Mouse (Mus musculus): ENCODE measurements around the gene Ubfd1. TPM values are rescaled to one million over a fixed set of nuclear protein-coding genes. Genes with fewer than 3 reads are reported as not detected.
A peak's percentile ranks its signal among the peaks of the same experiment; 100 is the strongest.

Ubfd1 gene
- polyA plus RNA-seq, 1 experiment from 2014 or later, result 65.2 TPM

DNA sequence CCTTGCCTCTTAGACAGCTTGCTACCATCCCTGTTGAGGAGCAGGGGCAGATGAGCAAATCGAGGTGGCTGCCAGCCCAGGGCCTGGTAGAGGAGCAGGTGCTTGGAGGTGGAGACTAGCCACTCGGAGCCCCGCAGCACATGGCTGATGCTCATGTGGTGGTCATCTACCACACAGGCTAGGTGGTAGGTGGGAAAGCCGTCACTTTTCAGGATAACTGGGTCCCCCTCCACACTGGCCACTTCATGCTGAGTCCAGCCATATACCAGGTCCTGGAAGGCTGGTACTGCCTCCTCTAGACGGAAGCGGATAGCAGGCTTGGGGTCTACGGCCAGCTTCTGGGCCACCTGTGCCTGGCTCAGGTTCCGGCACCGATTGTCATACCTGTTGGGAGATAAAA is 18.8 kb upstream of the Ubfd1 start:
- WGBS, result 95% methylated on average over 9 of the region's 9 CpGs
- no peaks in the 10 kb centered on the region for H3K9me3 ChIP-seq
- no peak overlapping the region for H3K9ac ChIP-seq (replicated peaks)
- no peaks in the 10 kb centered on the region for H3K4me1 ChIP-seq
- H3K4me2 ChIP-seq (replicated peaks), result no peak overlapping the region
- H3K36me3 ChIP-seq, result peaks cover 30% of the 10 kb centered on the region
- no peak overlapping the region for H3K4me3 ChIP-seq
- no peak for ATAC-seq (replicated peaks)
- no peak overlapping the region for H3K27ac ChIP-seq (replicated peaks)
- no peaks in the 10 kb centered on the region for H3K27me3 ChIP-seq

DNA sequence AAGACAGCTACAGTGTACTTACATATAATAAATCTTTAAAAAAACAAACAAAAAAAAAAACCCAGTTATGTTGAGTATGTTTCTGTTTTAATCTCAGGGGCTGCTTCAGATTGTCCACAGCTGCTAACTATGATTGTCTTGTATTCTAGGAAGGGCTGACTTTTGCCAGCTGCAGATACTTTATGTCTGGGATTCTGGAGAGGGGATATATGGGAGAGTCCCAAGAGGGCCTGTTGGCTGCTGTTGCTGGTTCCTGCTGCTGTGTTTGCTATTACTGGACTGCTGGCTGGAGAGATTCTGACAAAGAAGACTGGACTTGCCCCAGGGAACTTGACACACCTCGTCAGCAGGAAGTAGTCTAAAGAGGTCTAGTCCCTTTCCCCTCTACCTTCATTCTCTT is 16.1 kb upstream of the Ubfd1 start:
- Histone ChIP-seq H3K27me3 (no peaks in the 10 kb centered on the region), H3K36me3 (peaks cover 35% of the 10 kb centered on the region), H3K27ac (replicated peaks) (no peak overlapping the region), H3K9ac (replicated peaks) (no peak overlapping the region), H3K4me2 (replicated peaks) (no peak overlapping the region), H3K4me3 (no peak overlapping the region), H3K9me3 (no peaks in the 10 kb centered on the region), H3K4me1 (no peaks in the 10 kb centered on the region)
- WGBS, result 93% methylated on average over 1 of the region's 1 CpGs
- ATAC-seq (replicated peaks), result no peak

- Histone ChIP-seq H3K9me3 (no peaks in the 10 kb centered on the region), H3K4me3 (no peak overlapping the region), H3K9ac (replicated peaks) (no peak overlapping the region), H3K27ac (replicated peaks) (no peak overlapping the region), H3K36me3 (peaks cover 8% of the 10 kb centered on the region; the same call in 1 of the 2 replicates), H3K4me2 (replicated peaks) (no peak overlapping the region), H3K4me1 (no peaks in the 10 kb centered on the region), H3K27me3 (no peaks in the 10 kb centered on the region)
- 95% methylated on average over 5 of the region's 5 CpGs for WGBS
- no peak for ATAC-seq (replicated peaks)
Observed at GRCm38 (mm10) chr7:122056633-122057032, 10.3 kb upstream of the Ubfd1 start.

GRCm38 (mm10) chr7:122065656-122066055 is 1.3 kb upstream of the Ubfd1 start:
- peaks cover 32% of the 10 kb centered on the region for H3K4me1 ChIP-seq
- H3K9ac ChIP-seq (replicated peaks), result no peak overlapping the region
- no peaks in the 10 kb centered on the region for H3K9me3 ChIP-seq
- H3K27me3 ChIP-seq, result no peaks in the 10 kb centered on the region
- peaks cover 19% of the 10 kb centered on the region for H3K36me3 ChIP-seq
- peak overlapping the region; percentile 54; the same call in 1 of the 2 replicates for H3K4me2 ChIP-seq (replicated peaks)
- ATAC-seq (replicated peaks), result no peak
- peak overlapping the region; percentile 99; the same call in 1 of the 2 replicates for H3K4me3 ChIP-seq
- no peak overlapping the region for H3K27ac ChIP-seq (replicated peaks)
- 71% methylated on average over 1 of the region's 1 CpGs for WGBS

DNA sequence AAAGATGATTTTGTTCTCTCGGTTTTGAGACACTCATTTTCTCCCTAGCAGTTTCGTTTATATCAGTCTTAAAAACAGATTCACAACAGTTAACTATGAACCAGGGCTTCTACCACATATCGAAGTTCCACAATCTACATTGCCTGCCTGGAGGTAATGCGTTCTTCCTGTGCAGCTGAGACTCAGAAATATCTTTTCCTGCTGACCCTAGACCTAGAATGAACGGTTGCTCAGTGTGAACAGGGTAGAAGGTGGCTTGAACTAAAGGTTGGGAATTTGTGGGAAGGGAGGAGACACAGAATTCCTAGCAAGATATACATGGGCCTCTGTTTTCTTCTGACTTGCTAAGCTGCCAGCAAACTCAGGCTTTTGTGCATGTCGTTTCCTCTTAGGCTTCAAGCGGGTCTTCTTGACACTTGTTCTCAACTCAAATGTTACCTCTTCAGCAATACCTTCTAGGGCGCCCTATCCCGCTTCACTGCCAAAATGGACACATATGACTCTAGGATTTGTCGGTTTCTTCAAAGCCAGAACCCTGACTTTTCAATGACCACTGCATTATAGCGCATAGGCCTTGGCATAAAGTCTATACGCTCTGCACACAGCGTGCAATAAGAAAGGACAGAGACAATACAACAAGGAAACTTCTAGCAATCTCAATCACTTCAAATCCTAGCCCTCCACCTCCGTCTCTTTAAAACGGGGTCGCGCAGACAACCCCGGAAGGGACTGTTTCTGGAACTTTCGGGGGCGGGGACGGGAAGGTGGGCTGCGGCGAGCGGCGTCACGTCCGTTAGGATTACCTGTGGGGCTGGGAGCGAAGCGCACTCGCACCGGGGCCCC is 652 bp upstream of the Ubfd1 start:
- H3K27me3 ChIP-seq, result no peaks in the 10 kb centered on the region
- peak overlapping the region; percentile 54 for H3K4me2 ChIP-seq (replicated peaks)
- no peaks in the 10 kb centered on the region for H3K9me3 ChIP-seq
- peak overlapping the region; percentile 99 for H3K4me3 ChIP-seq
- H3K4me1 ChIP-seq, result peaks cover 32% of the 10 kb centered on the region
- peak overlapping the region; percentile 98 for H3K27ac ChIP-seq (replicated peaks)
- WGBS, result 18% methylated on average over 31 of the region's 31 CpGs
- peak overlapping the region; percentile 96 for H3K9ac ChIP-seq (replicated peaks)
- ATAC-seq (replicated peaks), result no peak; the same call in 1 of the 2 replicates
- peaks cover 25% of the 10 kb centered on the region for H3K36me3 ChIP-seq

DNA sequence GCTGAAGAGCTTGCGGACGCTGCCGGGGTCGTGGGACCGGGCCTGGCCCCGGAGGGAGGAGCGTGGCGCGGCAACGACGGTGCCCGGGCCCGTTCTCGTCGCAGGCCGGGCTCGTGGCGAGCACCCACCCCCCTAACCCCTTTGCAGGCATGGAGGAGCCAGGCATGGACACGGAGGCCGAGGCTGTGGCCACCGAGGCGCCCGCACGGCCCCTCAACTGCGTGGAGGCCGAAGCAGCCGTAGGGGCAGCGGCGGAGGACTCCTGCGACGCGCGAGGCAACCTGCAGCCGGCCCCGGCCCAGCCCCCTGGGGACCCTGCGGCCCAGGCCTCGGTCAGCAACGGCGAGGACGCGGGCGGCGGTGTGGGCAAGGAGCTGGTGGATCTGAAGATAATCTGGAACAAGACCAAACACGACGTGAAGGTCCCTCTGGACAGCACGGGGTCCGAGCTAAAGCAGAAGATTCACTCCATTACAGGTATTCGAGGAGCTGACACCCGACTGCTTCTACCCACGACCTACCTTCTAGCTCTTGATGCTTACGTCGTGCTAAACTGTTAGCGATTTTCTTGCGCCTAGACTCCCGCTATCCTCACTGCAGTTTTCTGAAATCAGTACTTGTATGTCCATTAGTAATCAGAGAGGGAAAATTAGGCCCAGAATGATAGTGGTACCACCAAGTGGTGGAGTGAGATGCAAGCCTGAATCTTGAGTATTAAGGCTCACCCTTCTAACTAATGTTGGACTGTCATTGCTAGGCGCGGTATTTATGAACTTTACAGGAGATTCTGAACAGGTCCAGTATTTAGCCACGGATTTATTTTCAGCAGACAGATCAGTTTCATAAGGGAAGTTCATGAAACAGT is 774 bp downstream of the Ubfd1 start:
- H3K4me2 ChIP-seq (replicated peaks), result peak overlapping the region; percentile 54
- peak overlapping the region; percentile 98 for H3K27ac ChIP-seq (replicated peaks)
- H3K36me3 ChIP-seq, result peaks cover 39% of the 10 kb centered on the region
- H3K4me3 ChIP-seq, result peak overlapping the region; percentile 99
- ATAC-seq (replicated peaks), result peak; percentile 51; the same call in 1 of the 2 replicates
- no peaks in the 10 kb centered on the region for H3K27me3 ChIP-seq
- peak overlapping the region; percentile 96 for H3K9ac ChIP-seq (replicated peaks)
- 2% methylated on average over 44 of the region's 58 CpGs for WGBS
- no peaks in the 10 kb centered on the region for H3K9me3 ChIP-seq
- H3K4me1 ChIP-seq, result peaks cover 32% of the 10 kb centered on the region

DNA sequence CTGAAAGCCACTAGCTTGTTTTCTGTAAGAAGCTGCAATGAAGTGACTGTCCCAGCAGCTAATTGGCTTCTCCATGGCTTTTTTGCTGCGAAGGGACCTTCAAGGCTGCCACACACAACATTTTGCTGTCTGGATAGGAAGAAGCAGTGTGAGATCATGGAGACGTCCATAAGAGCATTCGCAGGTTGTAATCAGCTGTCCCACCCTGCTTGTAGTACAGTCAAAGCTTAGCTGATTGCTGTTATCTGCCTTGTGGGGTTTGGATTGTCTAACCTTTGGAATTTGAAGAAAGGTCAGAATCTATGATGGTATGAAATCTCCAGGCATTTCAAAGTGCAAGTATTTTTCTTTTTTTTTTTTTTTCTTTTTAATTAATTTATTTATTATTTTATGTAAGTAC is 7.4 kb downstream of the Ubfd1 start:
- ATAC-seq (replicated peaks), result no peak
- H3K36me3 ChIP-seq, result peaks cover 93% of the 10 kb centered on the region
- H3K4me1 ChIP-seq, result peaks cover 4% of the 10 kb centered on the region
- no peaks in the 10 kb centered on the region for H3K9me3 ChIP-seq
- H3K27me3 ChIP-seq, result no peaks in the 10 kb centered on the region
- H3K27ac ChIP-seq (replicated peaks), result no peak overlapping the region
- no peak overlapping the region for H3K9ac ChIP-seq (replicated peaks)
- no peak overlapping the region for H3K4me2 ChIP-seq (replicated peaks)
- no peak overlapping the region for H3K4me3 ChIP-seq
- WGBS, result 84% methylated on average over 3 of the region's 3 CpGs

DNA sequence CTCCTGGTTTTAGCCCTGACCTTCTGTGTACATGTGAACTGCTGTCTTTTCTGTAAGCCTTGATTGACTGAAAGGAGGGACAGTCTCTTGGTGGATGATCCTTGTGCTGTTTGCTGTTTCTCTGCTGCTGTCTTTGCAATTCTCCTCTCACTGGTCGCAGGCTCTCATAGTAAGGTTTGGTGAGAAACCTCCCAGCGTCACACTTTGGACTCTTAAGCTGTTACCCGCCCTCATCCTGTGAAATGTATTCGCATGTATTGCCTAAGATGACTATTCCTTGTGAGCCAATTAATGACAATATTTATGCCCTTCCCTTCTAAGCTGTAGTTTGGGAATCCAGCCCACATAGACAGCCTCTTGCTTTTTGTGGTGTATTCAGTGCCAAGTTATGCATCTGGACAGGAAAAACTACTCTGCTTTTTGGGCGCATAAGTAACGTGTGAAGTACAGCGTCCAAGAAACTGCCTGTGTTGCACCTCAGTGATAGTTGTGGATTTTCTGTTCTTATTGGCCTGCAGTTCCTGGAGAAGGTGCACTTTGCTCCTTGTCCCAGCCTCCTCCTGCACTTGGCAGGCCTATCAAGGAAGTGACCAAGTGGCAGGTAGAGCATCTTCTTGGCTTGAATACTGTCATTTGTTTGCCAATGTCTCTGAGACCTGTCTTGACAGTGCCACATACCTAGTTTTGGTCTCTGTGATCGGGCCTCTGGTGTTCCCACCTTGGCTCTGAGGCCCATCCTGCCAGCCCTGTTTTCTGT is 13.0 kb downstream of the Ubfd1 start:
- no peaks in the 10 kb centered on the region for H3K27me3 ChIP-seq
- no peak overlapping the region for H3K9ac ChIP-seq (replicated peaks)
- H3K36me3 ChIP-seq, result peaks cover 73% of the 10 kb centered on the region
- H3K4me2 ChIP-seq (replicated peaks), result no peak overlapping the region
- H3K4me3 ChIP-seq, result no peak overlapping the region
- WGBS, result 88% methylated on average over 8 of the region's 8 CpGs
- ATAC-seq (replicated peaks), result no peak
- H3K27ac ChIP-seq (replicated peaks), result peak overlapping the region; percentile 58
- peaks cover 8% of the 10 kb centered on the region; the same call in 1 of the 2 replicates for H3K4me1 ChIP-seq
- no peaks in the 10 kb centered on the region for H3K9me3 ChIP-seq

- H3K4me3 ChIP-seq, result no peak overlapping the region
- H3K9me3 ChIP-seq, result no peaks in the 10 kb centered on the region
- H3K36me3 ChIP-seq, result peaks cover 69% of the 10 kb centered on the region
- H3K4me1 ChIP-seq, result peaks cover 8% of the 10 kb centered on the region; the same call in 1 of the 2 replicates
- H3K9ac ChIP-seq (replicated peaks), result no peak overlapping the region
- no peak overlapping the region for H3K4me2 ChIP-seq (replicated peaks)
- H3K27ac ChIP-seq (replicated peaks), result peak overlapping the region; percentile 58; the same call in 1 of the 2 replicates
- no peak for ATAC-seq (replicated peaks)
- 87% methylated on average over 1 of the region's 1 CpGs for WGBS
- no peaks in the 10 kb centered on the region for H3K27me3 ChIP-seq
Observed at GRCm38 (mm10) chr7:122081071-122081470, 14.1 kb downstream of the Ubfd1 start.

GRCm38 (mm10) chr7:122087195-122087982 is 20.4 kb downstream of the Ubfd1 start:
- H3K36me3 ChIP-seq, result peaks cover 71% of the 10 kb centered on the region
- H3K9ac ChIP-seq (replicated peaks), result no peak overlapping the region
- WGBS, result 93% methylated on average over 11 of the region's 11 CpGs
- H3K4me2 ChIP-seq (replicated peaks), result no peak overlapping the region
- no peaks in the 10 kb centered on the region for H3K4me1 ChIP-seq
- no peak overlapping the region for H3K4me3 ChIP-seq
- ATAC-seq (replicated peaks), result no peak
- no peaks in the 10 kb centered on the region for H3K27me3 ChIP-seq
- no peak overlapping the region for H3K27ac ChIP-seq (replicated peaks)
- no peaks in the 10 kb centered on the region for H3K9me3 ChIP-seq
